Mouse (Mus musculus) lung, embryonic 15.5 days (tissue): ENCODE measurements around the gene Rpl35a. TPM values are rescaled to one million over a fixed set of nuclear protein-coding genes. Genes with fewer than 3 reads are reported as not detected.
"Not testable (repeated sequence)": the region's sequence is repeated elsewhere in the genome, so short reads cannot be mapped to it uniquely, and the experiment has no call there.

Source experiments
- ATAC-seq: fragments of 200-750 bp; cut with Nextera tagmentation; 2 replicates; pipeline ENCODE4 v1.8.0; 2017; ENCODE audit warnings: moderate number of reproducible peaks, borderline replicate concordance; ENCODE audit not compliant: low FRiP score, low TSS enrichment; ENCODE audit errors: extremely low read depth
- H3K27ac ChIP-seq: fragments of 300-500 bp; sonication (generic); 2 replicates; pipeline ENCODE4 v1.5.1; 2015; ENCODE audit warnings: moderate library complexity, mild to moderate bottlenecking, inconsistent platforms
- H3K27me3 ChIP-seq: fragments of 300-500 bp; sonication (generic); 2 replicates; pipeline ENCODE4 v1.6.1; 2015; ENCODE audit warnings: inconsistent platforms
- H3K36me3 ChIP-seq: fragments of 300-500 bp; sonication (generic); 2 replicates; pipeline ENCODE4 v1.6.1; 2015; ENCODE audit warnings: inconsistent platforms
- H3K4me1 ChIP-seq: fragments of 300-500 bp; sonication (generic); 2 replicates; pipeline ENCODE4 v1.6.1; 2015; ENCODE audit warnings: inconsistent platforms
- H3K4me2 ChIP-seq: fragments of 300-500 bp; sonication (generic); 2 replicates; pipeline ENCODE4 v1.6.1; 2015; ENCODE audit warnings: inconsistent platforms, mild to moderate bottlenecking, moderate library complexity
- H3K4me3 ChIP-seq: fragments of 300-500 bp; sonication (generic); 2 replicates; pipeline ENCODE4 v1.5.1; 2015; ENCODE audit warnings: mild to moderate bottlenecking, inconsistent platforms
- H3K9ac ChIP-seq: fragments of 300-500 bp; sonication (generic); 2 replicates; pipeline ENCODE4 v1.6.1; 2015; ENCODE audit warnings: inconsistent platforms
- H3K9me3 ChIP-seq: fragments of 300-500 bp; sonication (generic); 2 replicates; pipeline ENCODE4 v1.6.1; 2016; ENCODE audit warnings: inconsistent platforms
- WGBS: fragments of 180-500 bp; shearing (Covaris S2); methylation state at CpG from one replicate; pipeline ENCODE4 v1.1.7; 2015; 5-methylcytosine and 5-hydroxymethylcytosine counted together
- polyA plus RNA-seq: library from polyadenylated mRNA; unstranded; fragments of >200 nt; fragmentation: Nextera tagmentation; extraction: Ambion mirVana; gene quantifications from 2 replicates; pipeline ENCODE4 v1.2.1, GENCODE M21; 2015

The Rpl35a gene
- polyA plus RNA-seq, 1 experiment from 2014 or later, result 891 TPM

GRCm38 (mm10) chr16:33023750-33024149, 32.5 kb upstream of the Rpl35a start:
- no peak overlapping the region for H3K4me3 ChIP-seq
- ATAC-seq, result peak; percentile 43; the same call in 1 of the 2 replicates
- WGBS, result 5% methylated on average over 4 of the region's 4 CpGs
- no peak overlapping the region for H3K27ac ChIP-seq
- no peak overlapping the region for H3K9ac ChIP-seq
- no peaks in the 10 kb centered on the region for H3K9me3 ChIP-seq
- H3K36me3 ChIP-seq, result no peaks in the 10 kb centered on the region
- H3K4me1 ChIP-seq, result peaks cover 3% of the 10 kb centered on the region
- H3K27me3 ChIP-seq, result no peaks in the 10 kb centered on the region
- H3K4me2 ChIP-seq, result no peak overlapping the region

GRCm38 (mm10) chr16:33024456-33025104, 31.7 kb upstream of the Rpl35a start:
- peaks cover 3% of the 10 kb centered on the region for H3K4me1 ChIP-seq
- no peak overlapping the region for H3K4me3 ChIP-seq
- no peaks in the 10 kb centered on the region for H3K9me3 ChIP-seq
- no peak overlapping the region for H3K9ac ChIP-seq
- no peak overlapping the region for H3K4me2 ChIP-seq
- no peaks in the 10 kb centered on the region for H3K27me3 ChIP-seq
- WGBS, result 61% methylated on average over 8 of the region's 8 CpGs
- H3K36me3 ChIP-seq, result no peaks in the 10 kb centered on the region
- no peak; the same call in 1 of the 2 replicates for ATAC-seq
- no peak overlapping the region for H3K27ac ChIP-seq

- Histone ChIP-seq H3K4me2 (no peak overlapping the region), H3K4me1 (peaks cover 3% of the 10 kb centered on the region), H3K9ac (no peak overlapping the region), H3K9me3 (no peaks in the 10 kb centered on the region), H3K27me3 (no peaks in the 10 kb centered on the region), H3K27ac (no peak overlapping the region), H3K36me3 (no peaks in the 10 kb centered on the region), H3K4me3 (no peak overlapping the region)
- WGBS, result 71% methylated on average over 7 of the region's 7 CpGs
- no peak for ATAC-seq
Observed at GRCm38 (mm10) chr16:33026357-33026756, 29.9 kb upstream of the Rpl35a start.

- no peaks in the 10 kb centered on the region for H3K27me3 ChIP-seq
- ATAC-seq, result no peak; the same call in 1 of the 2 replicates
- H3K4me3 ChIP-seq, result no peak overlapping the region
- H3K9me3 ChIP-seq, result no peaks in the 10 kb centered on the region
- no peak overlapping the region for H3K4me2 ChIP-seq
- H3K9ac ChIP-seq, result no peak overlapping the region
- no peak overlapping the region for H3K27ac ChIP-seq
- H3K36me3 ChIP-seq, result no peaks in the 10 kb centered on the region
- 49% methylated on average over 4 of the region's 4 CpGs for WGBS
- H3K4me1 ChIP-seq, result peaks cover 12% of the 10 kb centered on the region; the same call in 1 of the 2 replicates
Observed at GRCm38 (mm10) chr16:33036006-33036405, 20.2 kb upstream of the Rpl35a start.

DNA sequence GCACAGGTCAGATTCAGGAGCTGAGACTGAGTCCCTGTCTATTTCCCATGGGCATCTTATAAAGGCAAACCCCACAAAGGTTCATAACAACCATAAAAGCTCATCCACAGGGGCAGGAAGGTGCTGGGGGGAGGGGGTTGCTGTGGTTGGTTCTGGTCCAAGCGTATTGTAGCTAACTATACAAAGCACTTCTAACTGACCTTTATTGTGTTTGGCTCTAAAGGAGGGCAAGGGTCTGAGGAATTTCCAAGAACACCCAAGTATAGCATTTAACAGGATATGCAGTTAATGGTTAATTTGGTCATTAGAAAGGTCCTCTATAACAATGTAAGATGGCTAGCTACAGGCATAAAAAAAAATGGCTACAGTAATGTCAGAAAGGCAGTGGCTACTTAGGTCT, 13.6 kb upstream of the Rpl35a start:
- Histone ChIP-seq H3K4me3 (no peak overlapping the region), H3K4me2 (no peak overlapping the region), H3K9me3 (no peaks in the 10 kb centered on the region), H3K27me3 (no peaks in the 10 kb centered on the region), H3K36me3 (no peaks in the 10 kb centered on the region), H3K27ac (no peak overlapping the region), H3K4me1 (no peaks in the 10 kb centered on the region), H3K9ac (no peak overlapping the region)
- no peak for ATAC-seq
- 78% methylated on average over 1 of the region's 1 CpGs for WGBS

DNA sequence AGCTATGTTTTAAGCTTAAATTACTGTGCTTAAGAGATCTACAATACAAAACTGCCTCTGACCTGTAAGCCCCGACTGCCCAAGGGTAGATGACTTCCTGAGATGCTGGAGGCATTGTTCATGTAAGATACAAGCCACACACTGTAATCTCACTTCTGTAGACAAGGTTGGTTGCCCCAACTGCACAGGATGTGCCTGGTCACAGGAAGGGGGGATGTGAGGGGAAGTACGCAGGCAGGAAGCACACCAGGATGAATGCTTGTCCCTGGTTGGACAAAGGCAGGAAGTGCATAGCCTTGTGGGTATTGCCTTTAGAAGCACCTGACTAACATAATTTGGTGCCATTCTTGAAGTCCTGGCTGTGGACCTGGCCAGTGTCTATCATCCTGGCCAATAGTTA, 13.0 kb upstream of the Rpl35a start:
- H3K4me2 ChIP-seq, result no peak overlapping the region
- ATAC-seq, result no peak
- no peak overlapping the region for H3K4me3 ChIP-seq
- no peaks in the 10 kb centered on the region for H3K9me3 ChIP-seq
- no peaks in the 10 kb centered on the region for H3K27me3 ChIP-seq
- no peak overlapping the region for H3K27ac ChIP-seq
- H3K36me3 ChIP-seq, result no peaks in the 10 kb centered on the region
- H3K4me1 ChIP-seq, result no peaks in the 10 kb centered on the region
- H3K9ac ChIP-seq, result no peak overlapping the region
- 69% methylated on average over 2 of the region's 2 CpGs for WGBS

GRCm38 (mm10) chr16:33048004-33048403, 8.2 kb upstream of the Rpl35a start:
- WGBS, result 94% methylated on average over 1 of the region's 1 CpGs
- H3K9ac ChIP-seq, result no peak overlapping the region
- H3K9me3 ChIP-seq, result no peaks in the 10 kb centered on the region
- H3K4me1 ChIP-seq, result no peaks in the 10 kb centered on the region
- no peak overlapping the region for H3K27ac ChIP-seq
- no peak for ATAC-seq
- H3K36me3 ChIP-seq, result no peaks in the 10 kb centered on the region
- no peaks in the 10 kb centered on the region for H3K27me3 ChIP-seq
- no peak overlapping the region for H3K4me2 ChIP-seq
- no peak overlapping the region for H3K4me3 ChIP-seq

DNA sequence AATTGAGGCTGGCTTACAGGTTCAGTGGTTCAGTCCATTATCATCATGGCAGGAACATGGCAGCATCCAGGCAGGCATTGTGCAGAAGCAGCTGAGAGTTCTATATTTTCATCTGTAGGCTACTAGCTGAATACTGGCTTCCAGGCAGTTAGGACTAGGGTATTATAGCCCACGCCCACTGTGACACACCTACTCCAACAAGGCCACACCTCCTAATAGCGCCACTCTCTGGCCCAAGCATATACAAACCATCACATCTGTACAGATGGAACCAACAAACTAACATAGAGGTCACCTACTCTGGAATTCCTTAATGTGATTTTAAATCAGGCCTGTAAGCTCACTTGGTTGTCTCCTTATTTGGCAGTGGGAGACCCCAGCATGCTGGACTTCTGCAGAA, 7.6 kb upstream of the Rpl35a start:
- no peak for ATAC-seq
- Histone ChIP-seq H3K36me3 (no peaks in the 10 kb centered on the region), H3K4me2 (no peak overlapping the region), H3K27me3 (no peaks in the 10 kb centered on the region), H3K27ac (no peak overlapping the region), H3K4me1 (no peaks in the 10 kb centered on the region), H3K9ac (no peak overlapping the region), H3K4me3 (no peak overlapping the region), H3K9me3 (no peaks in the 10 kb centered on the region)
- 67% methylated on average over 2 of the region's 2 CpGs for WGBS

DNA sequence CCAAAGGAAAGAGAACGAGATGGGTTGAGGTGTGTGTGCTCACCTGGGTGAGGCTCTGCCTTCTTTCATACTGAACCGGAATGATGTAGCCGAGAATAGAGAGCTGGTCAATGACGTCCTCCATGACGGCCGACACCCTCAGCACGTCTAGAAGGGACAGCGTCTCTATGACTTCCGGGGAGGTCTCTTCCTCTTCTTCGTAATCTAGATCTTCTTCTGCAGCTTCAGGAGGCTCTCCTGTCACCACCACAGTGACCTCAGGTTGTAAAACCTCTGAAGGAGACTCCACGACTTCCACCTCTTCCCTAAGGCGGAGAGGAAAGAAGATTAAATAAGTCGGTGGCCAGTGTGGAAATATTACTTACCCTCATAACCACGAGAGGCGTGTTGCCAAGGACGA, 6.4 kb upstream of the Rpl35a start:
- Histone ChIP-seq H3K4me2 (no peak overlapping the region), H3K27me3 (no peaks in the 10 kb centered on the region), H3K9me3 (no peaks in the 10 kb centered on the region), H3K4me3 (no peak overlapping the region), H3K27ac (no peak overlapping the region), H3K4me1 (no peaks in the 10 kb centered on the region), H3K36me3 (no peaks in the 10 kb centered on the region), H3K9ac (no peak overlapping the region)
- no peak for ATAC-seq
- WGBS, result 89% methylated on average over 16 of the region's 16 CpGs

DNA sequence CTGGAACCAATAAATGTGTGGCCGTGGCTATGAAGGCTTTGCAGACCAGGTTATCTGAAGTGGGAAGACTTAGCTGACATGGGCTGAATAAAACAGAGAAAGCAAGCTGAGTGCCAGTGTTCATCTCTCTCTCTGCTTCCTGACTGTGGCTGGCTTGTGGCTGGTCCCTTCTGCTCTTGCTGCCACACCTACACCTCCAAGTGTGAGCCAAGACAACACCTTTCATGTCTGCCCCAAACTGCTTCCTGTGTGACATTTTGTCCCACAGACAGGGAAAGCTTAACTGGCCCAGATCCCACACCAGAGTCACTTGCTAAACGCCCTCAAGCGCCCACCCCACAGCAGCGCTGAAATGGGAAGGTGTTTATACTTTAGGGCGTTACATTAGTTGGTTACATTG, 3.1 kb upstream of the Rpl35a start:
- no peak overlapping the region for H3K27ac ChIP-seq
- H3K9ac ChIP-seq, result no peak overlapping the region
- 64% methylated on average over 5 of the region's 5 CpGs for WGBS
- H3K4me1 ChIP-seq, result peaks cover 8% of the 10 kb centered on the region
- no peak for ATAC-seq
- H3K36me3 ChIP-seq, result peaks cover 4% of the 10 kb centered on the region
- no peak overlapping the region for H3K4me2 ChIP-seq
- H3K27me3 ChIP-seq, result no peaks in the 10 kb centered on the region
- no peaks in the 10 kb centered on the region for H3K9me3 ChIP-seq
- no peak overlapping the region for H3K4me3 ChIP-seq

DNA sequence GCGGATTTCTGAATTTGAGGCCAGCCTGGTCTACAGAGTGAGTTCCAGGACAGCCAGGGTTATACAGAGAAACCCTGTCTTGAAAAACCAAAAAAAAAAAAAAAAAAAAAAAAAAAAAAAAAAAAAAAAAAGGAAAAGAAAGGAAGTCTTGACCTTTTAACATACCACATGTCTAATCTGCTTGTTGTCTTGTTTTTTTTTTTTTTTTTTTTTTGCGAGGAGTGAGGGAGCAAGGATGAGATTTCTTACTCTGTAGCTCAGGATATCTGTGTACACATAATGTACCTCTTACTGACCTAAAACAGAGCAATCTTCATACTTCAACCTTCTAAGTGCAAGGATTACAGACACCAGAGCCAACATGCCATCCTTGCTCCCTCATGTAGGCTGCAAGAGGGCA, 1.3 kb upstream of the Rpl35a start:
- WGBS, result 75% methylated on average over 2 of the region's 2 CpGs

GRCm38 (mm10) chr16:33055655-33056054, 598 bp upstream of the Rpl35a start:
- WGBS, result 20% methylated on average over 10 of the region's 10 CpGs
- ATAC-seq, result peak; percentile 37
- no peak overlapping the region for H3K27ac ChIP-seq

More for the DNA sequence above, 1.3 kb upstream of the Rpl35a start:
- H3K9me3 ChIP-seq, ATAC-seq, H3K27me3 ChIP-seq, H3K27ac ChIP-seq, H3K4me2 ChIP-seq, H3K9ac ChIP-seq, H3K4me3 ChIP-seq: not testable (repeated sequence)
- H3K4me1 ChIP-seq, result peaks cover 21% of the 10 kb centered on the region
- peaks cover 22% of the 10 kb centered on the region for H3K36me3 ChIP-seq

More at GRCm38 (mm10) chr16:33055655-33056054, 598 bp upstream of the Rpl35a start:
- Histone ChIP-seq H3K4me1 (peaks cover 21% of the 10 kb centered on the region), H3K4me3 (peak overlapping the region; percentile 77), H3K4me2 (peak overlapping the region; percentile 72), H3K36me3 (peaks cover 28% of the 10 kb centered on the region), H3K9ac (peak overlapping the region; percentile 32), H3K9me3 (no peaks in the 10 kb centered on the region), H3K27me3 (no peaks in the 10 kb centered on the region)
